15 mouse cellular contexts compared by ENCODE assay signal in the genomic region with DNA sequence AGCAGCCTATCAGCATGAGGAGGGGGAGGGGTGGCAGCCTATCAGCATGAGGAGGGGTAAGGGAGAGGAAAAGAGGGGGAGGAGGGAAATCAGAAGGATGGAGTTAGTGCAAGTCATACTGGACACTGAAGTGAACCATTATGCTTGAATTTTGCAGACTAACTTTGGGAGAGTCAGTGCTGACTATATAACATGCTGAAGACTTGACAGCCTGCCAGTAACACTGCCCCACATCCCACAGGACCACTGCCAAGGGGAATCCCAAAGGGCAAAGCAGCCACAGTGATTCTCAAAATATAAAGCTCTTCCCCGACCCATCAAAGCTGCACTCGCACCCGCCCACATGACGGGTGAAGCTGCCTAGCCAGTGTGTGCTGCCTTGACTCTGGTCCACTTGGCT.
DNase-seq lines count a peak whose midpoint lies in the region; ATAC-seq lines count a peak whose summit lies in the region.
"Had no signal": no experiment of that assay in that cellular context is flagged by ENCODE, and none has a peak within 500 bp of the region (broad histone marks: within the 10 kb centered on the region; RNA-seq: fewer than 3 reads in every experiment).

No protein-coding gene starts in this region.

- H3K4me3 ChIP-seq in hindbrain, embryonic 14.5 days (replicated peaks; ENCODE audit: low read length): no peak overlapping the region
- H3K4me3 ChIP-seq in hindbrain, embryonic 10.5 days: no peak overlapping the region
- no peak overlapping the region for H3K4me3 ChIP-seq in midbrain, embryonic 15.5 days
- no peak overlapping the region for H3K4me3 ChIP-seq in midbrain, embryonic 10.5 days
- H3K4me3 ChIP-seq in neural tube, embryonic 15.5 days (replicated peaks): no peak overlapping the region
- H3K4me3 ChIP-seq: erythroblast, embryonic 14.5 days; limb, embryonic 10.5 days; liver, embryonic 13.5 days; megakaryocyte, embryonic 14.5 days had no signal

- no peaks in the 10 kb centered on the region for H3K9me3 ChIP-seq in hindbrain, embryonic 14.5 days (ENCODE audit: control insufficient read depth, low read length)
- no peaks in the 10 kb centered on the region for H3K9me3 ChIP-seq in hindbrain, embryonic 10.5 days
- H3K9me3 ChIP-seq in midbrain, embryonic 15.5 days: no peaks in the 10 kb centered on the region
- no peaks in the 10 kb centered on the region for H3K9me3 ChIP-seq in midbrain, embryonic 10.5 days (replicated peaks)
- H3K9me3 ChIP-seq in neural tube, embryonic 15.5 days (replicated peaks): no peaks in the 10 kb centered on the region
- H3K9me3 ChIP-seq: limb, embryonic 10.5 days; liver, embryonic 13.5 days had no signal

- no peak overlapping the region for H3K4me2 ChIP-seq in hindbrain, embryonic 14.5 days (replicated peaks)
- no peak overlapping the region for H3K4me2 ChIP-seq in midbrain, embryonic 15.5 days
- H3K4me2 ChIP-seq in neural tube, embryonic 15.5 days: no peak overlapping the region
- H3K4me2 ChIP-seq: liver, embryonic 13.5 days had no signal

- 79% methylated on average over 4 of the region's 4 CpGs for WGBS in hindbrain, embryonic 14.5 days
- WGBS in hindbrain, embryonic 10.5 days: 85% methylated on average over 4 of the region's 4 CpGs
- WGBS in midbrain, embryonic 15.5 days: 68% methylated on average over 4 of the region's 4 CpGs
- 94% methylated on average over 4 of the region's 4 CpGs for WGBS in midbrain, embryonic 10.5 days
- 69% methylated on average over 4 of the region's 4 CpGs for WGBS in neural tube, embryonic 15.5 days

- 0 out of 2 replicates have a peak, but pooled peaks have one; percentile 14 for ATAC-seq in hindbrain, embryonic 14.5 days (ENCODE audit: low FRiP score)
- ATAC-seq in midbrain, embryonic 15.5 days (replicated peaks): peak; percentile 37
- ATAC-seq in neural tube, embryonic 15.5 days (ENCODE audit: low FRiP score): peak; percentile 56

- no peak overlapping the region for H3K9ac ChIP-seq in hindbrain, embryonic 14.5 days
- no peak overlapping the region for H3K9ac ChIP-seq in midbrain, embryonic 15.5 days
- H3K9ac ChIP-seq in neural tube, embryonic 15.5 days (replicated peaks): no peak overlapping the region
- H3K9ac ChIP-seq: liver, embryonic 13.5 days had no signal

- H3K27ac ChIP-seq in hindbrain, embryonic 14.5 days: no peak overlapping the region
- H3K27ac ChIP-seq in hindbrain, embryonic 10.5 days: no peak overlapping the region
- H3K27ac ChIP-seq in midbrain, embryonic 15.5 days: no peak overlapping the region
- H3K27ac ChIP-seq in midbrain, embryonic 10.5 days (replicated peaks): no peak overlapping the region
- no peak overlapping the region for H3K27ac ChIP-seq in neural tube, embryonic 15.5 days (replicated peaks)
- H3K27ac ChIP-seq: limb, embryonic 10.5 days; liver, embryonic 13.5 days had no signal

- H3K4me1 ChIP-seq in hindbrain, embryonic 14.5 days (replicated peaks; ENCODE audit: control insufficient read depth, insufficient read depth, low read length): no peaks in the 10 kb centered on the region; the same call in 1 of the 2 replicates
- H3K4me1 ChIP-seq in hindbrain, embryonic 10.5 days (replicated peaks): no peaks in the 10 kb centered on the region
- H3K4me1 ChIP-seq in midbrain, embryonic 15.5 days: peaks cover 5% of the 10 kb centered on the region; the same call in 1 of the 2 replicates
- peaks cover 7% of the 10 kb centered on the region for H3K4me1 ChIP-seq in midbrain, embryonic 10.5 days
- peaks cover 20% of the 10 kb centered on the region for H3K4me1 ChIP-seq in neural tube, embryonic 15.5 days
- H3K4me1 ChIP-seq: limb, embryonic 10.5 days had no signal

- H3K36me3 ChIP-seq in hindbrain, embryonic 14.5 days (replicated peaks; ENCODE audit: control insufficient read depth, insufficient read depth): no peaks in the 10 kb centered on the region
- no peaks in the 10 kb centered on the region for H3K36me3 ChIP-seq in hindbrain, embryonic 10.5 days
- no peaks in the 10 kb centered on the region for H3K36me3 ChIP-seq in midbrain, embryonic 15.5 days (replicated peaks)
- H3K36me3 ChIP-seq in midbrain, embryonic 10.5 days: no peaks in the 10 kb centered on the region
- H3K36me3 ChIP-seq in neural tube, embryonic 15.5 days: no peaks in the 10 kb centered on the region
- H3K36me3 ChIP-seq: limb, embryonic 10.5 days; liver, embryonic 13.5 days had no signal

- no peaks in the 10 kb centered on the region for H3K27me3 ChIP-seq in hindbrain, embryonic 14.5 days (ENCODE audit: control insufficient read depth, insufficient read depth, low read length)
- H3K27me3 ChIP-seq in hindbrain, embryonic 10.5 days (ENCODE audit: insufficient read depth, poor library complexity, severe bottlenecking): no peaks in the 10 kb centered on the region
- H3K27me3 ChIP-seq in midbrain, embryonic 15.5 days (replicated peaks): no peaks in the 10 kb centered on the region
- H3K27me3 ChIP-seq in midbrain, embryonic 10.5 days (ENCODE audit: low read depth, poor library complexity, severe bottlenecking): no peaks in the 10 kb centered on the region
- no peaks in the 10 kb centered on the region for H3K27me3 ChIP-seq in neural tube, embryonic 15.5 days (replicated peaks)
- H3K27me3 ChIP-seq: liver, embryonic 13.5 days; megakaryocyte, embryonic 14.5 days had no signal

- peak; percentile 43 for DNase-seq in adrenal gland, postnatal 10 days
- DNase-seq in adrenal gland, postnatal 4 days (ENCODE audit: low spot score in 2 of 2): no peak
- DNase-seq in hindbrain, embryonic 14.5 days (ENCODE audit: low spot score): no peak
- no peak for DNase-seq in hindbrain, embryonic 10.5 days (ENCODE audit: low spot score)
- DNase-seq in midbrain, embryonic 10.5 days (ENCODE audit: low spot score): no peak
- DNase-seq in urinary bladder, postnatal 14 days (ENCODE audit: low spot score): no peak
- DNase-seq: cerebellum, adult 18-20 months; kidney, postnatal 14 days; liver, embryonic 13.5 days; right cerebral cortex, postnatal 4 days had no signal
